Mouse (Mus musculus) hindbrain, embryonic 15.5 days (tissue): Measurements from ENCODE around the gene Hrh3. TPM values are rescaled to one million over a fixed set of nuclear protein-coding genes. Genes with fewer than 3 reads are reported as not detected.

Source experiments
- ATAC-seq: fragments of 200-750 bp; cut with Nextera tagmentation; 2 replicates; pipeline ENCODE4 v1.8.0; 2017; ENCODE audit warnings: low read depth, moderate number of reproducible peaks, moderate TSS enrichment; ENCODE audit not compliant: low FRiP score
- H3K27ac ChIP-seq: fragments of 300-500 bp; sonication (generic); replicated peaks from 2 replicates; pipeline ENCODE4 v1.5.1; 2015; ENCODE audit warnings: mild to moderate bottlenecking, inconsistent platforms
- H3K27me3 ChIP-seq: fragments of 300-500 bp; sonication (generic); 2 replicates; pipeline ENCODE4 v1.6.1; 2015; ENCODE audit warnings: control low read depth, inconsistent platforms
- H3K36me3 ChIP-seq: fragments of 300-500 bp; sonication (generic); 2 replicates; pipeline ENCODE4 v1.6.1; 2015; ENCODE audit warnings: control low read depth, inconsistent platforms
- H3K4me1 ChIP-seq: fragments of 300-500 bp; sonication (generic); replicated peaks from 2 replicates; pipeline ENCODE4 v1.6.1; 2015; ENCODE audit warnings: control low read depth, inconsistent platforms
- H3K4me2 ChIP-seq: fragments of 300-500 bp; sonication (generic); 2 replicates; pipeline ENCODE4 v1.6.1; 2015; ENCODE audit warnings: moderate library complexity, mild to moderate bottlenecking, inconsistent platforms
- H3K4me3 ChIP-seq: fragments of 300-500 bp; sonication (generic); 2 replicates; pipeline ENCODE4 v1.5.1; 2015; ENCODE audit warnings: mild to moderate bottlenecking, inconsistent platforms
- H3K9ac ChIP-seq: fragments of 300-500 bp; sonication (generic); 2 replicates; pipeline ENCODE4 v1.6.1; 2015; ENCODE audit warnings: inconsistent platforms
- H3K9me3 ChIP-seq: fragments of 300-500 bp; sonication (generic); 2 replicates; pipeline ENCODE4 v1.6.1; 2016; ENCODE audit warnings: control low read depth, inconsistent platforms
- WGBS: fragments of 180-500 bp; shearing (Covaris S2); methylation state at CpG from one replicate; pipeline ENCODE4 v1.1.7; 2015; 5-methylcytosine and 5-hydroxymethylcytosine counted together
- polyA plus RNA-seq: library from polyadenylated mRNA; unstranded; fragments of >200 nt; fragmentation: Nextera tagmentation; extraction: Ambion mirVana; gene quantifications from 2 replicates; pipeline ENCODE4 v1.2.1, GENCODE M21; 2015

The Hrh3 gene
- polyA plus RNA-seq, 1 experiment from 2014 or later = 2.6 TPM

DNA sequence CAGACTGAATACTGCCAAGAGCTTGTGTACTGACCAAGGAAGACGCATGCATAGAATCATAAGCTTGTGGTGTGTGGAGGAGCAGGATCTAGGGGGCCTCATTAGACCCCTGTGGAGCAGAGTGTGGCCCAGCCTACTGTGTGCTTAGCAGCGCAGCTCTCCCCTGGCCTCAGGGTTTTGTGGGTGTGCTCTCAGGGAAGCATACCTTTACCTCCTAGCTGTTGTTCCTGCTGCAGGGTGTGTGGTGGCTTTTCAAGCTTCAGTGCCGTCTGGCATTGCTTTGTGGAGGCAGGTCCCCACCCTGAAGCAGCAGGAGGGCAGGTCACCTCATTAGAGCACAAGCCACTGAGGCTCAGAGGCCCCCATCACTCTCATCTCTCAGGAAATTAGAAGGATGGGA lies 26.7 kb downstream of the Hrh3 start:
- Histone ChIP-seq H3K4me2 (no peak overlapping the region), H3K4me3 (no peak overlapping the region), H3K9ac (no peak overlapping the region), H3K9me3 (no peaks in the 10 kb centered on the region), H3K4me1 (no peaks in the 10 kb centered on the region), H3K27me3 (no peaks in the 10 kb centered on the region), H3K36me3 (peaks cover 10% of the 10 kb centered on the region), H3K27ac (no peak overlapping the region)
- no peak for ATAC-seq
- 71% methylated on average over 3 of the region's 3 CpGs for WGBS

DNA sequence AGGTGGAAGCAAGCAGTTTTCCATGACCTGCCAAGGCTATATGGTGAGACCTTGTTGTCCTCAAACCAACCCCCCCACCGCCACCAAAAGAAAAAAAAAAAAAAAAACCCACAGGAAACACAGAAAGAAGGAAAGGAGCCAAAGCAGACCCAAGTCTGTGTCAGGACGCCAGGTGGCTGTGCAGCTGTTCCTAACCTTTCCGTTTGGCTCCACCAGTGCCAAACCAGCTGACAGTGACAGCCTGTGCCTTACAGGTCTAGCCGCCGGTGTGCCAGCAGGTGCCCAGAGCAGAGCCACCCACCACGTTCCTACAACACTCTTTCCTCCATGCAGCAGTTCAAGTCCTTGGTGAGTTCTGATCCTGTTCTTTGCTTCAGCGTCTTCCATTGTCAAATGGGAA lies 31.4 kb downstream of the Hrh3 start:
- Histone ChIP-seq H3K4me3 (no peak overlapping the region), H3K36me3 (peaks cover 14% of the 10 kb centered on the region), H3K4me1 (peaks cover 15% of the 10 kb centered on the region), H3K9me3 (no peaks in the 10 kb centered on the region), H3K4me2 (no peak overlapping the region), H3K9ac (no peak overlapping the region), H3K27me3 (no peaks in the 10 kb centered on the region), H3K27ac (no peak overlapping the region)
- 84% methylated on average over 7 of the region's 7 CpGs for WGBS
- ATAC-seq = no peak

- Histone ChIP-seq H3K9ac (0 out of 2 replicates have a peak overlapping the region, but pooled peaks have one; percentile 78), H3K4me2 (peak overlapping the region; percentile 93), H3K9me3 (no peaks in the 10 kb centered on the region), H3K27ac (no peak overlapping the region), H3K27me3 (no peaks in the 10 kb centered on the region), H3K4me3 (no peak overlapping the region), H3K4me1 (peaks cover 15% of the 10 kb centered on the region), H3K36me3 (peaks cover 19% of the 10 kb centered on the region)
- no peak for ATAC-seq
- WGBS = 86% methylated on average over 2 of the region's 2 CpGs
These were observed 32.6 kb downstream of the Hrh3 start for GRCm38 (mm10) chr2:180071671-180072070.

DNA sequence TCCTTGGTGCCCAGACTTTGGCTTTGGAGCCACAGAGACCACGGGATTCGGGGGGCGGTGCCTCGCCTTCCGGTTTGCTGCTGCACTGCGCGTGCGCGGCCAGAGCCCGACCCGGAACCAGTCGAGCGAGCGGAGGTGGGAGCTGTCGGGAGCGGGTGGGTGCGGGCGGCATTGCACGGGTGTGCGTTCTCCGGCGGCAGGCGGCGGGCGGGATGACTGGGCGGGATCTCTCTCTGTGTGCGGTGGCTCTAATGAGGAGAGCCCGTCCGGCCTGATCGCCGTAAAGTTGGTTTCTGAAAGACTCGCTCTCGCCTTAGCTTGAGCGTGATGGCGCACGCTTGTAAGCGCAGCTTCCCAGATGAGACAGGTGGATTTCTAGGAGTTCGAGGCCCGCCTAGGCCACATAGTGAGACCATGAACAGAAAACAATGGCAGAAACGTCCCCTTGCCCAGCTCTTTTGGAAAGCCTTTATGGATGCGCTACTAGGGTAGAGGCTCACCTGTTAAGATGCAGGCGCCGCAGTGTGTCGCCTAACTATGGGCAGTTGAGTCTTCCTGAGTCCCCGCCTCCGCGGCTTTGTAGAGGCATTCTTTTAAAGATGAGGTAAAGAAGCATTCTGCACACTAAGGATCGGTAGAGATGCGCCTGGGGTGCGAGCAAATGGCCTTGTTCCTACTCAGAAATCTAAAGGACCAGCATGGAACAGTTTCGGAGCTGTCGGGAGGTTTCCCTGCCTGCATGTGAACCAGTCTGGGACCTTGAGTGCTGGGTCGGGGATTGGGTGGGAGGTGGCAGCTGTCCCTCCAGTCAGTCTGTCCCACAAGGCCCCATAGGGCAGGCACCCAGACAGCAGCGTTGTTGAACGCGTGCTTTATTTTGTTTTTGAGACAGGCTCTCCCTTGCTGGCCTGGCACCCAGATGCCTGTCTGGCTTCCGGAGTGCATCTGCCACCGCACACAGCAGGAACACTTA lies 33.5 kb downstream of the Hrh3 start, which contains the start of gene Mtg2:
Gene Mtg2, plus strand, starts transcription at position 108 of the 973 bp plus-strand sequence.
- ATAC-seq = peak; percentile 97
- peak within 1 kb of the TSS; percentile 70 for H3K4me3 ChIP-seq
- peak within 1 kb of the TSS; percentile 78 for H3K9ac ChIP-seq
- peak within 1 kb of the TSS; percentile 93 for H3K4me2 ChIP-seq
- H3K9me3 ChIP-seq = no peaks in the 10 kb centered on the region
- H3K4me1 ChIP-seq = peaks cover 15% of the 10 kb centered on the region
- H3K27ac ChIP-seq = peak within 1 kb of the TSS; percentile 92
- 3% methylated on average over 58 of the region's 58 CpGs for WGBS
- H3K27me3 ChIP-seq = no peaks in the 10 kb centered on the region
- H3K36me3 ChIP-seq = peaks cover 19% of the 10 kb centered on the region

GRCm38 (mm10) chr2:180069770-180070480 lies 34.4 kb downstream of the Hrh3 start:
- Histone ChIP-seq H3K27ac (peak overlapping the region; percentile 92), H3K9ac (peak overlapping the region; percentile 49), H3K9me3 (no peaks in the 10 kb centered on the region), H3K4me3 (peak overlapping the region; percentile 70), H3K27me3 (no peaks in the 10 kb centered on the region), H3K4me2 (peak overlapping the region; percentile 93), H3K4me1 (peaks cover 15% of the 10 kb centered on the region), H3K36me3 (peaks cover 19% of the 10 kb centered on the region)
- peak; percentile 63; the same call in 1 of the 2 replicates for ATAC-seq
- 34% methylated on average over 20 of the region's 20 CpGs for WGBS

- Histone ChIP-seq H3K4me2 (no peak overlapping the region), H3K9me3 (no peaks in the 10 kb centered on the region), H3K27me3 (no peaks in the 10 kb centered on the region), H3K4me3 (no peak overlapping the region), H3K9ac (no peak overlapping the region), H3K36me3 (peaks cover 66% of the 10 kb centered on the region), H3K27ac (no peak overlapping the region), H3K4me1 (no peaks in the 10 kb centered on the region)
- no peak for ATAC-seq
- WGBS = 96% methylated on average over 11 of the region's 11 CpGs
These were observed 40.8 kb downstream of the Hrh3 start for GRCm38 (mm10) chr2:180063338-180064131.

GRCm38 (mm10) chr2:180053001-180053400 lies 51.3 kb downstream of the Hrh3 start:
- WGBS = 98% methylated on average over 9 of the region's 9 CpGs
- H3K9me3 ChIP-seq = no peaks in the 10 kb centered on the region
- H3K4me3 ChIP-seq = no peak overlapping the region
- no peak overlapping the region for H3K9ac ChIP-seq
- H3K4me2 ChIP-seq = no peak overlapping the region
- H3K4me1 ChIP-seq = peaks cover 4% of the 10 kb centered on the region; the same call in 1 of the 2 replicates
- H3K27me3 ChIP-seq = no peaks in the 10 kb centered on the region
- peaks cover 50% of the 10 kb centered on the region for H3K36me3 ChIP-seq
- H3K27ac ChIP-seq = no peak overlapping the region
- no peak for ATAC-seq

- Histone ChIP-seq H3K27ac (no peak overlapping the region), H3K9ac (no peak overlapping the region), H3K4me1 (peaks cover 4% of the 10 kb centered on the region; the same call in 1 of the 2 replicates), H3K9me3 (no peaks in the 10 kb centered on the region), H3K36me3 (peaks cover 45% of the 10 kb centered on the region), H3K4me3 (no peak overlapping the region), H3K27me3 (no peaks in the 10 kb centered on the region), H3K4me2 (no peak overlapping the region)
- ATAC-seq = no peak
- WGBS = 91% methylated on average over 14 of the region's 14 CpGs
These were observed 52.1 kb downstream of the Hrh3 start for GRCm38 (mm10) chr2:180051986-180052733.

GRCm38 (mm10) chr2:180050986-180051385 lies 53.3 kb downstream of the Hrh3 start:
- Histone ChIP-seq H3K27ac (no peak overlapping the region), H3K4me3 (no peak overlapping the region), H3K9me3 (no peaks in the 10 kb centered on the region), H3K36me3 (peaks cover 34% of the 10 kb centered on the region), H3K4me1 (peaks cover 4% of the 10 kb centered on the region; the same call in 1 of the 2 replicates), H3K4me2 (no peak overlapping the region), H3K9ac (no peak overlapping the region), H3K27me3 (no peaks in the 10 kb centered on the region)
- peak; percentile 37 for ATAC-seq
- 23% methylated on average over 5 of the region's 5 CpGs for WGBS
